In genomic region chr2:167629665-167630209, GRCm38 (mm10) we compare ENCODE assay signal across 11 mouse cellular contexts. TPM values are rescaled to one million over a fixed set of nuclear protein-coding genes. Genes with fewer than 3 reads are reported as not detected.
A peak's percentile ranks its signal among the peaks of the same experiment; 100 is the strongest.
DNase-seq lines count a peak whose midpoint lies in the region; ATAC-seq and TF ChIP-seq lines count a peak whose summit lies in the region.
"Had no signal": no experiment of that assay in that cellular context is flagged by ENCODE, and none has a peak within 500 bp of the region (broad histone marks: within the 10 kb centered on the region; RNA-seq: fewer than 3 reads in every experiment).

No protein-coding gene starts in this region.

- peak overlapping the region; percentile 88; the same call in 1 of the 2 replicates for H3K9ac ChIP-seq in forebrain, embryonic 11.5 days (ENCODE audit: low read length)
- no peak overlapping the region for H3K9ac ChIP-seq in forebrain, postnatal 0 days
- H3K9ac ChIP-seq in liver, embryonic 13.5 days, result peak overlapping the region; percentile 100
- peak overlapping the region; percentile 94 for H3K9ac ChIP-seq in stomach, postnatal 0 days (ENCODE audit: low read length)

- peak overlapping the region; percentile 76 for H3K4me2 ChIP-seq in forebrain, embryonic 11.5 days (ENCODE audit: low read depth, low read length, severe bottlenecking)
- no peak overlapping the region for H3K4me2 ChIP-seq in forebrain, postnatal 0 days (ENCODE audit: low read depth)
- H3K4me2 ChIP-seq in liver, embryonic 13.5 days, result peak overlapping the region; percentile 93
- H3K4me2 ChIP-seq in stomach, postnatal 0 days (replicated peaks; ENCODE audit: low read depth), result peak overlapping the region; percentile 90

- H3K9me3 ChIP-seq in forebrain, embryonic 11.5 days (ENCODE audit: control insufficient read depth, low read length), result no peaks in the 10 kb centered on the region
- no peaks in the 10 kb centered on the region for H3K9me3 ChIP-seq in forebrain, postnatal 0 days (ENCODE audit: low read length)
- H3K9me3 ChIP-seq in liver, embryonic 13.5 days (replicated peaks), result no peaks in the 10 kb centered on the region
- H3K9me3 ChIP-seq in stomach, postnatal 0 days (ENCODE audit: control insufficient read depth, low read length), result no peaks in the 10 kb centered on the region

- H3K4me1 ChIP-seq in forebrain, embryonic 11.5 days (replicated peaks; ENCODE audit: control insufficient read depth, insufficient read depth, low read length), result peaks cover 14% of the 10 kb centered on the region
- H3K4me1 ChIP-seq in forebrain, postnatal 0 days (ENCODE audit: insufficient read depth), result peaks cover 20% of the 10 kb centered on the region
- peaks cover 20% of the 10 kb centered on the region; the same call in 1 of the 2 replicates for H3K4me1 ChIP-seq in spleen, adult 2 months (ENCODE audit: control insufficient read depth, insufficient read depth, insufficient read length)
- peaks cover 85% of the 10 kb centered on the region for H3K4me1 ChIP-seq in liver, embryonic 13.5 days (replicated peaks)
- H3K4me1 ChIP-seq in stomach, postnatal 0 days (replicated peaks; ENCODE audit: control insufficient read depth, insufficient read depth), result peaks cover 13% of the 10 kb centered on the region

- no peaks in the 10 kb centered on the region for H3K36me3 ChIP-seq in forebrain, embryonic 11.5 days (ENCODE audit: control insufficient read depth, insufficient read depth, low read length)
- H3K36me3 ChIP-seq in forebrain, postnatal 0 days (ENCODE audit: insufficient read depth), result peaks cover 9% of the 10 kb centered on the region; the same call in 1 of the 2 replicates
- H3K36me3 ChIP-seq in spleen, adult 2 months (ENCODE audit: control insufficient read depth, insufficient read depth, low read length), result no peaks in the 10 kb centered on the region
- H3K36me3 ChIP-seq in liver, embryonic 13.5 days, result peaks cover 40% of the 10 kb centered on the region
- H3K36me3 ChIP-seq in stomach, postnatal 0 days (ENCODE audit: control insufficient read depth, insufficient read depth, low read length), result peaks cover 6% of the 10 kb centered on the region; the same call in 1 of the 2 replicates

- H3K4me3 ChIP-seq in forebrain, embryonic 11.5 days (ENCODE audit: low read depth, low read length), result no peak overlapping the region
- H3K4me3 ChIP-seq in forebrain, postnatal 0 days (ENCODE audit: low read depth, low read length), result no peak overlapping the region
- no peak overlapping the region for H3K4me3 ChIP-seq in spleen, adult 2 months (ENCODE audit: extremely low read depth, insufficient read depth, insufficient read length)
- peak overlapping the region; percentile 97 for H3K4me3 ChIP-seq in liver, embryonic 13.5 days (replicated peaks)
- H3K4me3 ChIP-seq in stomach, postnatal 0 days (ENCODE audit: low read depth, low read length), result no peak overlapping the region; the same call in 1 of the 2 replicates

- H3K27ac ChIP-seq in forebrain, embryonic 11.5 days (ENCODE audit: low read depth, low read length), result no peak overlapping the region; the same call in 1 of the 2 replicates
- no peak overlapping the region for H3K27ac ChIP-seq in forebrain, postnatal 0 days (ENCODE audit: low read depth, low read length)
- peak overlapping the region; percentile 43; the same call in 1 of the 2 replicates for H3K27ac ChIP-seq in spleen, adult 2 months (ENCODE audit: insufficient read depth, low read length)
- H3K27ac ChIP-seq in liver, embryonic 13.5 days, result peak overlapping the region; percentile 100
- peak overlapping the region; percentile 93 for H3K27ac ChIP-seq in stomach, postnatal 0 days (replicated peaks)

- no peaks in the 10 kb centered on the region for H3K27me3 ChIP-seq in forebrain, embryonic 11.5 days (ENCODE audit: control insufficient read depth, insufficient read depth, low read length)
- H3K27me3 ChIP-seq in forebrain, postnatal 0 days (ENCODE audit: insufficient read depth, low read length), result no peaks in the 10 kb centered on the region
- no peaks in the 10 kb centered on the region for H3K27me3 ChIP-seq in spleen, adult 2 months (ENCODE audit: control insufficient read depth, insufficient read depth, low read length)
- no peaks in the 10 kb centered on the region for H3K27me3 ChIP-seq in liver, embryonic 13.5 days
- H3K27me3 ChIP-seq in stomach, postnatal 0 days (ENCODE audit: control insufficient read depth, insufficient read depth, low read length), result no peaks in the 10 kb centered on the region

- DNase-seq in forebrain, embryonic 11.5 days (ENCODE audit: low spot score), result no peak
- DNase-seq in forebrain, postnatal 0 days, result no peak
- no peak for DNase-seq in spleen, adult 2 months (ENCODE audit: low read depth in 1 of 2, low spot score in 2 of 2)
- no peak for DNase-seq in spleen, adult 18-20 months
- peak; percentile 25 for DNase-seq in liver, embryonic 13.5 days
- no peak for DNase-seq in stomach, postnatal 0 days (ENCODE audit: low spot score)
- DNase-seq in embryo, embryonic 10 days (ENCODE audit: low spot score), result no peak
- no peak for DNase-seq in adrenal gland, postnatal 36 days
- DNase-seq: adrenal gland, postnatal 14 days; B cell, adult 2 months; gastrocnemius, postnatal 10 days had no signal

- ATAC-seq in forebrain, embryonic 11.5 days (replicated peaks; ENCODE audit: low FRiP score), result no peak
- no peak for ATAC-seq in forebrain, postnatal 0 days
- no peak for ATAC-seq in liver, embryonic 13.5 days (ENCODE audit: low read depth)
- ATAC-seq in stomach, postnatal 0 days (ENCODE audit: low FRiP score, low TSS enrichment), result no peak

- no peak for TF ChIP-seq CTCF in forebrain, postnatal 0 days (IDR thresholded peaks at IDR 0.05; ENCODE audit: low read depth)
- no peak for TF ChIP-seq CTCF in spleen, adult 2 months (IDR thresholded peaks at IDR 0.05; ENCODE audit: extremely low read depth, insufficient read depth, insufficient read length, insufficient replicate concordance)
- no peak for TF ChIP-seq CTCF in stomach, postnatal 0 days (IDR thresholded peaks at IDR 0.05; ENCODE audit: low read depth)

- TF ChIP-seq EP300 in stomach, postnatal 0 days (optimal IDR thresholded peaks at IDR 0.05), result no peak

- TF ChIP-seq POLR2A in spleen, adult 2 months (IDR thresholded peaks at IDR 0.05; ENCODE audit: low read depth, low read length), result no peak

- 75% methylated on average over 11 of the region's 11 CpGs for WGBS in forebrain, embryonic 11.5 days
- whole genome bisulfite sequencing in forebrain, postnatal 0 days, result 74% methylated on average over 11 of the region's 11 CpGs
- 79% methylated on average over 11 of the region's 11 CpGs for WGBS in spleen, adult 2 months
- WGBS in liver, embryonic 13.5 days (ENCODE audit: insufficient replicate concordance), result 50% methylated on average over 11 of the region's 11 CpGs
- WGBS in stomach, postnatal 0 days, result 72% methylated on average over 11 of the region's 11 CpGs

RNA-seq across cellular contexts. Expression of gene Ube2v1, which starts 2.2 kb away (rescaled TPM):
- 333 and 334 TPM in 2 replicates for polyA plus RNA-seq in forebrain, embryonic 11.5 days (2014; fragmentation: Nextera tagmentation; extraction: Ambion mirVana)
- total RNA-seq in forebrain, postnatal 0 days (2014; rRNA removed), result 161 TPM in 2 replicates
- polyA plus RNA-seq in forebrain, postnatal 0 days (2015; fragmentation: Nextera tagmentation; extraction: Ambion mirVana), result 328 and 369 TPM in 2 replicates
- 85.2 and 102 TPM in 2 replicates for polyA plus RNA-seq in spleen, adult 2 months (2012; rRNA removed)
- 205 and 229 TPM in 2 replicates for polyA plus RNA-seq in liver, embryonic 13.5 days (2015; fragmentation: Nextera tagmentation; extraction: Ambion mirVana)
- polyA plus RNA-seq in stomach, postnatal 0 days (2015; fragmentation: Nextera tagmentation; extraction: Ambion mirVana), result 234 and 253 TPM in 2 replicates
- total RNA-seq in adrenal gland, postnatal 36 days (2021), result 100 to 1,000 TPM; 195 to 197 TPM

RNA-seq across cellular contexts. Expression of gene Gm20431, which starts 31.6 kb away (rescaled TPM):
- polyA plus RNA-seq in forebrain, embryonic 11.5 days (2014; fragmentation: Nextera tagmentation; extraction: Ambion mirVana), result 6.6 and 15.1 TPM in 2 replicates
- not detected in 2 replicates for total RNA-seq in forebrain, postnatal 0 days (2014; rRNA removed)
- 7.5 and 9.7 TPM in 2 replicates for polyA plus RNA-seq in forebrain, postnatal 0 days (2015; fragmentation: Nextera tagmentation; extraction: Ambion mirVana)
- polyA plus RNA-seq in spleen, adult 2 months (2012; rRNA removed), result 13.2 TPM in 1 of 2 replicates, not detected in the other
- polyA plus RNA-seq in liver, embryonic 13.5 days (2015; fragmentation: Nextera tagmentation; extraction: Ambion mirVana), result 2.9 TPM in 1 of 2 replicates, not detected in the other
- 13.4 and 14.1 TPM in 2 replicates for polyA plus RNA-seq in stomach, postnatal 0 days (2015; fragmentation: Nextera tagmentation; extraction: Ambion mirVana)
- total RNA-seq in adrenal gland, postnatal 36 days (2021), result 10 to 100 TPM in 1 of 2 experiments, 1 to 10 TPM in 1; 8.9 to 25.9 TPM

RNA-seq across cellular contexts. Expression of gene Cebpb, which starts 59.0 kb away (rescaled TPM):
- 1.7 and 2.6 TPM in 2 replicates for polyA plus RNA-seq in forebrain, embryonic 11.5 days (2014; fragmentation: Nextera tagmentation; extraction: Ambion mirVana)
- 4.2 and 5.7 TPM in 2 replicates for total RNA-seq in forebrain, postnatal 0 days (2014; rRNA removed)
- polyA plus RNA-seq in forebrain, postnatal 0 days (2015; fragmentation: Nextera tagmentation; extraction: Ambion mirVana), result 4.3 and 4.5 TPM in 2 replicates
- 68.5 and 161 TPM in 2 replicates for polyA plus RNA-seq in spleen, adult 2 months (2012; rRNA removed)
- 6.3 and 7.4 TPM in 2 replicates for polyA plus RNA-seq in liver, embryonic 13.5 days (2015; fragmentation: Nextera tagmentation; extraction: Ambion mirVana)
- polyA plus RNA-seq in stomach, postnatal 0 days (2015; fragmentation: Nextera tagmentation; extraction: Ambion mirVana), result 55.0 and 60.2 TPM in 2 replicates
- total RNA-seq in adrenal gland, postnatal 36 days (2021), result 100 to 1,000 TPM; 357 to 631 TPM

RNA-seq across cellular contexts. Expression of gene Tmem189, which starts 59.9 kb away (rescaled TPM):
- polyA plus RNA-seq in forebrain, embryonic 11.5 days (2014; fragmentation: Nextera tagmentation; extraction: Ambion mirVana), result 35.1 and 39.2 TPM in 2 replicates
- total RNA-seq in forebrain, postnatal 0 days (2014; rRNA removed), result 37.7 and 39.5 TPM in 2 replicates
- polyA plus RNA-seq in forebrain, postnatal 0 days (2015; fragmentation: Nextera tagmentation; extraction: Ambion mirVana), result 33.7 and 38.4 TPM in 2 replicates
- polyA plus RNA-seq in spleen, adult 2 months (2012; rRNA removed), result 90.7 and 126 TPM in 2 replicates
- polyA plus RNA-seq in liver, embryonic 13.5 days (2015; fragmentation: Nextera tagmentation; extraction: Ambion mirVana), result 16.1 and 17.1 TPM in 2 replicates
- 74.6 and 85.7 TPM in 2 replicates for polyA plus RNA-seq in stomach, postnatal 0 days (2015; fragmentation: Nextera tagmentation; extraction: Ambion mirVana)
- total RNA-seq in adrenal gland, postnatal 36 days (2021), result 10 to 100 TPM; 27.2 to 34.3 TPM

Comparison
In these comparisons a context has a peak if more than half of its experiments do, and no peak if none do; other contexts are left out.
1. H3K27ac ChIP-seq: peak in spleen, adult 2 months (single experiment), liver, embryonic 13.5 days (single experiment) and stomach, postnatal 0 days (single experiment); none in forebrain, embryonic 11.5 days (single experiment) and forebrain, postnatal 0 days (single experiment).